Mouse (Mus musculus) adrenal gland, postnatal 14 days (tissue): ENCODE measurements around the gene Olfr64. TPM values are rescaled to one million over a fixed set of nuclear protein-coding genes. Genes with fewer than 3 reads are reported as not detected.

Source experiments
- total RNA-seq: library from RNA; stranded (reverse); gene quantifications from 2 replicates; pipeline ENCODE4 v1.2.3, GENCODE M21; 2021

Gene Olfr64
- total RNA-seq, 1 experiment from 2014 or later = not detected

Other genes starting within 250 kb of the Olfr64 start
- not detected in 2 replicates for gene Olfr623, start 230.8 kb downstream of the Olfr64 start, total RNA-seq
- gene Olfr624, start 223.3 kb downstream of the Olfr64 start, total RNA-seq = 0.04 TPM in 1 of 2 replicates, not detected in the other
- not detected in 2 replicates for gene Olfr625-ps1, start 211.8 kb downstream of the Olfr64 start, total RNA-seq
- not detected in 2 replicates for gene Olfr243, start 179.8 kb downstream of the Olfr64 start, total RNA-seq
- gene Olfr628, start 164.1 kb downstream of the Olfr64 start, total RNA-seq = not detected in 2 replicates
- gene Olfr629, start 149.5 kb downstream of the Olfr64 start, total RNA-seq = not detected in 2 replicates
- not detected in 2 replicates for gene Olfr630, start 137.2 kb downstream of the Olfr64 start, total RNA-seq
- not detected in 2 replicates for gene Olfr69, start 122.9 kb downstream of the Olfr64 start, total RNA-seq
- not detected in 2 replicates for gene Olfr68, start 114.8 kb downstream of the Olfr64 start, total RNA-seq
- gene Olfr67, start 102.7 kb downstream of the Olfr64 start, total RNA-seq = not detected in 2 replicates
- gene Hbb-bt, start 80.5 kb downstream of the Olfr64 start, total RNA-seq = 1,182 and 1,430 TPM in 2 replicates
- 8,688 and 11,965 TPM in 2 replicates for gene Hbb-bs, start 66.4 kb downstream of the Olfr64 start, total RNA-seq
- gene Hbb-bh2, start 54.0 kb downstream of the Olfr64 start, total RNA-seq = not detected in 2 replicates
- gene Hbb-bh1, start 51.3 kb downstream of the Olfr64 start, total RNA-seq = not detected in 2 replicates
- gene Hbb-y, start 41.3 kb downstream of the Olfr64 start, total RNA-seq = not detected in 2 replicates
- gene Olfr66, start 8.2 kb downstream of the Olfr64 start, total RNA-seq = not detected in 2 replicates
- gene Olfr65, start 9.0 kb upstream of the Olfr64 start, total RNA-seq = not detected in 2 replicates
- gene Olfr631, start 34.3 kb upstream of the Olfr64 start, total RNA-seq = not detected in 2 replicates
- not detected in 2 replicates for gene Olfr632, start 39.9 kb upstream of the Olfr64 start, total RNA-seq
- not detected in 2 replicates for gene Olfr633, start 50.0 kb upstream of the Olfr64 start, total RNA-seq
- gene Olfr635, start 76.7 kb upstream of the Olfr64 start, total RNA-seq = not detected in 2 replicates
- gene Olfr638, start 104.3 kb upstream of the Olfr64 start, total RNA-seq = not detected in 2 replicates
- gene Olfr639, start 122.8 kb upstream of the Olfr64 start, total RNA-seq = not detected in 2 replicates
- not detected in 2 replicates for gene Olfr640, start 131.1 kb upstream of the Olfr64 start, total RNA-seq
- not detected in 2 replicates for gene Olfr641, start 141.0 kb upstream of the Olfr64 start, total RNA-seq
- not detected in 2 replicates for gene Olfr642, start 158.2 kb upstream of the Olfr64 start, total RNA-seq
- gene 4930516K23Rik, start 167.0 kb upstream of the Olfr64 start, total RNA-seq = not detected in 2 replicates
- gene Olfr644, start 177.4 kb upstream of the Olfr64 start, total RNA-seq = not detected in 2 replicates
- gene Olfr645, start 191.0 kb upstream of the Olfr64 start, total RNA-seq = not detected in 2 replicates
- not detected in 2 replicates for gene Olfr646, start 210.4 kb upstream of the Olfr64 start, total RNA-seq
- gene Ubqln5, start 235.3 kb upstream of the Olfr64 start, total RNA-seq = not detected in 2 replicates
- not detected in 2 replicates for gene Olfr643, start 242.9 kb upstream of the Olfr64 start, total RNA-seq
- not detected in 2 replicates for gene Ubqln3, start 248.8 kb upstream of the Olfr64 start, total RNA-seq